Mouse (Mus musculus) left cerebral cortex, adult 9 months (tissue): ENCODE results near the gene Spred2.

Source experiments
- DNase-seq, 2 experiments: peaks; one replicate each; pipeline ENCODE4 v3.0.0; 2022; ENCODE audit warnings: low spot score in 2 of 2

Spred2 gene

GRCm38 (mm10) chr11:19983298-19983697 is 59.1 kb downstream of the Spred2 start:
- DNase-seq, result peak; percentile 36 to 42

- DNase-seq, result no peak
These were observed 59.9 kb downstream of the Spred2 start for GRCm38 (mm10) chr11:19984029-19984428.

GRCm38 (mm10) chr11:19985283-19985854 is 61.2 kb downstream of the Spred2 start:
- no peak for DNase-seq

- DNase-seq, result no peak
These were observed 62.3 kb downstream of the Spred2 start for GRCm38 (mm10) chr11:19986443-19986861.

GRCm38 (mm10) chr11:19986871-19987755 is 62.9 kb downstream of the Spred2 start:
- DNase-seq, result no peak

- DNase-seq, result no peak
These were observed 63.5 kb downstream of the Spred2 start for GRCm38 (mm10) chr11:19987756-19988091.

- no peak for DNase-seq
These were observed 64.0 kb downstream of the Spred2 start for GRCm38 (mm10) chr11:19988224-19988623.

GRCm38 (mm10) chr11:19988631-19989030 is 64.5 kb downstream of the Spred2 start:
- DNase-seq, result no peak

GRCm38 (mm10) chr11:19989141-19989910 is 65.2 kb downstream of the Spred2 start:
- DNase-seq, result no peak

- no peak for DNase-seq
These were observed 66.6 kb downstream of the Spred2 start for GRCm38 (mm10) chr11:19990731-19991130.

GRCm38 (mm10) chr11:19991303-19991976 is 67.3 kb downstream of the Spred2 start:
- no peak for DNase-seq

GRCm38 (mm10) chr11:19992341-19993281 is 68.4 kb downstream of the Spred2 start:
- DNase-seq, result no peak

- DNase-seq, result no peak
These were observed 69.6 kb downstream of the Spred2 start for GRCm38 (mm10) chr11:19993753-19994152.

- no peak for DNase-seq
These were observed 70.2 kb downstream of the Spred2 start for GRCm38 (mm10) chr11:19994262-19994790.

GRCm38 (mm10) chr11:19997940-19998339 is 73.8 kb downstream of the Spred2 start:
- DNase-seq, result no peak

- DNase-seq, result no peak
These were observed 78.7 kb downstream of the Spred2 start for GRCm38 (mm10) chr11:20002883-20003282.

GRCm38 (mm10) chr11:20007701-20008100 is 83.5 kb downstream of the Spred2 start:
- no peak for DNase-seq

GRCm38 (mm10) chr11:20011210-20011978 is 87.2 kb downstream of the Spred2 start:
- DNase-seq, result no peak

GRCm38 (mm10) chr11:20013366-20013765 is 89.2 kb downstream of the Spred2 start:
- DNase-seq, result no peak

GRCm38 (mm10) chr11:20017937-20018336 is 93.8 kb downstream of the Spred2 start:
- DNase-seq, result no peak
